Mouse (Mus musculus): Measurements from ENCODE around the gene Jazf1.
A peak's percentile ranks its signal among the peaks of the same experiment; 100 is the strongest.

Jazf1 gene

GRCm38 (mm10) chr6:53067989-53068874, at the start of gene Jazf1:
Gene Jazf1, minus strand, starts transcription at chr6:53068631.
- DNase-seq: peak; percentile 35

- no peak for DNase-seq
These were observed 49.4 kb upstream of the Jazf1 start for GRCm38 (mm10) chr6:53117855-53118254.

- DNase-seq: no peak
These were observed 18.4 kb upstream of the Jazf1 start for GRCm38 (mm10) chr6:53086879-53087278.

- DNase-seq: no peak
These were observed 12.8 kb upstream of the Jazf1 start for GRCm38 (mm10) chr6:53081241-53081640.

GRCm38 (mm10) chr6:53078671-53079070, 10.2 kb upstream of the Jazf1 start:
- no peak for DNase-seq

- no peak for DNase-seq
These were observed 3.3 kb upstream of the Jazf1 start for GRCm38 (mm10) chr6:53071732-53072131.

GRCm38 (mm10) chr6:53069976-53070575, 1.6 kb upstream of the Jazf1 start:
- DNase-seq: no peak

GRCm38 (mm10) chr6:53068875-53069178, 396 bp upstream of the Jazf1 start:
- no peak for DNase-seq

GRCm38 (mm10) chr6:53067446-53067988, 914 bp downstream of the Jazf1 start:
- no peak for DNase-seq

- no peak for DNase-seq
These were observed 1.5 kb downstream of the Jazf1 start for GRCm38 (mm10) chr6:53066978-53067377.

GRCm38 (mm10) chr6:53064070-53064469, 4.4 kb downstream of the Jazf1 start:
- DNase-seq: no peak

GRCm38 (mm10) chr6:53054909-53055308, 13.5 kb downstream of the Jazf1 start:
- DNase-seq: no peak

- no peak for DNase-seq
These were observed 22.9 kb downstream of the Jazf1 start for GRCm38 (mm10) chr6:53045501-53045900.

- no peak for DNase-seq
These were observed 30.3 kb downstream of the Jazf1 start for GRCm38 (mm10) chr6:53038176-53038575.

- DNase-seq: no peak
These were observed 33.9 kb downstream of the Jazf1 start for GRCm38 (mm10) chr6:53034362-53035011.

GRCm38 (mm10) chr6:53032730-53033484, 35.5 kb downstream of the Jazf1 start:
- peak; percentile 29 for DNase-seq

GRCm38 (mm10) chr6:53022069-53022468, 46.4 kb downstream of the Jazf1 start:
- DNase-seq: no peak

GRCm38 (mm10) chr6:53021081-53021480, 47.4 kb downstream of the Jazf1 start:
- DNase-seq: no peak

- no peak for DNase-seq
These were observed 50.9 kb downstream of the Jazf1 start for GRCm38 (mm10) chr6:53017357-53018205.

- DNase-seq: no peak
These were observed 53.7 kb downstream of the Jazf1 start for GRCm38 (mm10) chr6:53014460-53015455.

GRCm38 (mm10) chr6:53010286-53010685, 58.1 kb downstream of the Jazf1 start:
- DNase-seq: no peak
